Mouse (Mus musculus) effector memory CD4-positive, alpha-beta T cell, adult 7 months (primary cell): ENCODE results near the gene Fam114a2. TPM values are rescaled to one million over a fixed set of nuclear protein-coding genes. Genes with fewer than 3 reads are reported as not detected.

ENCODE experiments used
- polyA plus RNA-seq: library from polyadenylated mRNA; unstranded; fragments of 100-300 nt; shearing (Covaris generic); gene quantifications from one replicate; pipeline ENCODE4 v1.2.1, GENCODE M21; 2017

Gene Fam114a2
- polyA plus RNA-seq: 72.7 TPM

DNA sequence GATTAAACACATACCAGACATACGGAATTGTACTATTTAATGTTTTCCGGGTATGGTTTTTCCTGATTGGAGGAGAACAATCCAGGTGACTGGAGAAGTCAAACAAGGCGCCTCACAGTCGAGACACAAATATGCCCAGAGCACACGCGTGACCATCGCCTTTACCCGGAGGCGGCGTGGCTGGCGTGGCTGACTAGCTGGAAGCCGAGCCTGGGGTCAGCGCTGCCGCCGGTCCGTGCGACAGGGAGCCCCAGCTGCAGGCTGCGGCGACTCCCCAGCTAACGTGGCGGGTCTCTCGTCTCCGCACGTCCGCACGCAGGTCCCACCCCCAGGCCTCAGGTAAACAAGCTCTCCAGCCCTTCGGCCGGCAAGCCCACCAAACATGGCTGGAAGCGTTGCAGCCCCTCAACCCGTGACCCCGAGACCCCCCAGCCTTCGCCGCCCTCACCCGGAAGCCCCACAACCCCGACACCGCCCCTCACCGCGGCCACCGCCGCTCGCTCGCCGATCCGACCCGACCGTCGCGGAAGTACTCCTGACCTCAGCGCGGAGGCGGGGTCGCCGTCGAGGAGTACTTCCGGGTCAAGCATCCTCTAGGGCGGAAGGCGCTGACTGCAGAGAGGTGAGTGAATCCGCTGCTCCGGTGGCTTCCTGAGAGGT is at the start of gene Fam114a2, which contains the start of gene Mfap3:
TSS of gene Fam114a2 (minus strand) at position 527 of the 660 bp plus-strand sequence.
TSS of gene Mfap3 (plus strand) at position 574 of the 660 bp plus-strand sequence.

Other genes with a start within 250 kb of the Fam114a2 start
- 16.8 TPM for gene Mfap3, start within 50 bp of the Fam114a2 start, polyA plus RNA-seq
- gene Galnt10, start 126.8 kb upstream of the Fam114a2 start, polyA plus RNA-seq: 81.6 TPM